In genomic region chr1:170182706-170183105, GRCm38 (mm10) we compare ENCODE assay signal across 27 mouse cellular contexts. TPM values are rescaled to one million over a fixed set of nuclear protein-coding genes. Genes with fewer than 3 reads are reported as not detected.
A peak's percentile ranks its signal among the peaks of the same experiment; 100 is the strongest.
DNase-seq lines count a peak whose midpoint lies in the region; ATAC-seq and TF ChIP-seq lines count a peak whose summit lies in the region.
"Had no signal": no experiment of that assay in that cellular context is flagged by ENCODE, and none has a peak within 500 bp of the region (broad histone marks: within the 10 kb centered on the region; RNA-seq: fewer than 3 reads in every experiment).

No protein-coding gene starts in this region.

- intact Hi-C loops in heart, adult 2 months (cut with DNase I): no loop called here
- intact Hi-C loops in heart, postnatal 36 days (cut with DNase I): no loop called here

- H3K4me3 ChIP-seq in heart, adult 2 months: no peak overlapping the region
- H3K4me3 ChIP-seq in heart, embryonic 11.5 days (ENCODE audit: low read depth, low read length): no peak overlapping the region
- H3K4me3 ChIP-seq in liver, embryonic 12.5 days: no peak overlapping the region
- H3K4me3 ChIP-seq: erythroblast, embryonic 14.5 days; forebrain, embryonic 13.5 days; heart, embryonic 13.5 days; limb, embryonic 15.5 days; midbrain, embryonic 10.5 days had no signal

- no peaks in the 10 kb centered on the region for H3K4me1 ChIP-seq in heart, adult 2 months (ENCODE audit: control insufficient read depth, insufficient read depth, low read length)
- no peaks in the 10 kb centered on the region for H3K4me1 ChIP-seq in heart, embryonic 11.5 days (ENCODE audit: control insufficient read depth, insufficient read depth, low read length)
- peaks cover 1% of the 10 kb centered on the region; the same call in 1 of the 2 replicates for H3K4me1 ChIP-seq in liver, embryonic 12.5 days
- H3K4me1 ChIP-seq: forebrain, embryonic 13.5 days; heart, embryonic 13.5 days; limb, embryonic 15.5 days; midbrain, embryonic 10.5 days had no signal

- TF ChIP-seq CTCF in heart, adult 2 months (IDR thresholded peaks at IDR 0.05): no peak

- DNase-seq in heart, adult 2 months: peak; percentile 57 to 68
- peak; percentile 23 for DNase-seq in 3T3-L1 (ENCODE audit: low read depth, low spot score)
- DNase-seq in gastrocnemius, adult 8-10 months (ENCODE audit: low spot score in 2 of 2): peak; percentile 60 to 69
- DNase-seq in heart, postnatal 36 days: peak; percentile 44
- DNase-seq in spleen, postnatal 14 days (ENCODE audit: low spot score in 2 of 2): no peak
- DNase-seq: adrenal gland, adult 2 months; cerebellum, adult 8-10 months; kidney, adult 18-20 months; kidney, postnatal 10 days; layer of hippocampus, postnatal 36 days; retina, postnatal 1 day; thymus, postnatal 14 days had no signal

- no peak overlapping the region for H3K4me2 ChIP-seq in heart, embryonic 11.5 days
- no peak overlapping the region for H3K4me2 ChIP-seq in liver, embryonic 12.5 days
- H3K4me2 ChIP-seq: forebrain, embryonic 13.5 days; heart, embryonic 13.5 days; limb, embryonic 15.5 days had no signal

- no peaks in the 10 kb centered on the region for H3K79me2 ChIP-seq in heart, adult 2 months (replicated peaks; ENCODE audit: control insufficient read depth, insufficient read depth, low read length)

- peak overlapping the region; percentile 51 for H3K27ac ChIP-seq in heart, adult 2 months
- H3K27ac ChIP-seq in heart, embryonic 11.5 days (ENCODE audit: low read depth, low read length): no peak overlapping the region
- H3K27ac ChIP-seq in liver, embryonic 12.5 days: no peak overlapping the region
- H3K27ac ChIP-seq: forebrain, embryonic 13.5 days; heart, embryonic 13.5 days; limb, embryonic 15.5 days; macrophage; midbrain, embryonic 10.5 days; stomach, postnatal 0 days had no signal

- no peak for TF ChIP-seq POLR2A in heart, adult 2 months (IDR thresholded peaks at IDR 0.05; ENCODE audit: insufficient read depth, low read depth, low read length)

- H3K9ac ChIP-seq in heart, adult 2 months (ENCODE audit: low read depth, low read length): no peak overlapping the region
- H3K9ac ChIP-seq in heart, embryonic 11.5 days (ENCODE audit: low read depth, low read length): no peak overlapping the region
- H3K9ac ChIP-seq in liver, embryonic 12.5 days: no peak overlapping the region
- H3K9ac ChIP-seq: forebrain, embryonic 13.5 days; heart, embryonic 13.5 days; limb, embryonic 15.5 days had no signal

- H3K9me3 ChIP-seq in heart, embryonic 11.5 days (replicated peaks; ENCODE audit: control insufficient read depth, low read length): no peaks in the 10 kb centered on the region
- no peaks in the 10 kb centered on the region for H3K9me3 ChIP-seq in liver, embryonic 12.5 days (replicated peaks)
- H3K9me3 ChIP-seq: forebrain, embryonic 13.5 days; heart, embryonic 13.5 days; limb, embryonic 15.5 days; midbrain, embryonic 10.5 days had no signal

- TF ChIP-seq EP300 in heart, adult 2 months (IDR thresholded peaks at IDR 0.05; ENCODE audit: insufficient read depth, low read depth, low read length): no peak

- no peaks in the 10 kb centered on the region for H3K36me3 ChIP-seq in heart, adult 2 months (ENCODE audit: control insufficient read depth, insufficient read depth, low read length)
- H3K36me3 ChIP-seq in heart, embryonic 11.5 days (ENCODE audit: control insufficient read depth, insufficient read depth, low read length): no peaks in the 10 kb centered on the region
- H3K36me3 ChIP-seq in liver, embryonic 12.5 days: no peaks in the 10 kb centered on the region
- H3K36me3 ChIP-seq: heart, embryonic 13.5 days; limb, embryonic 15.5 days; midbrain, embryonic 10.5 days had no signal

- no peaks in the 10 kb centered on the region for H3K27me3 ChIP-seq in heart, adult 2 months (ENCODE audit: control insufficient read depth, insufficient read depth, low read length)
- no peaks in the 10 kb centered on the region for H3K27me3 ChIP-seq in heart, embryonic 11.5 days (ENCODE audit: control insufficient read depth, insufficient read depth, low read length)
- H3K27me3 ChIP-seq in liver, embryonic 12.5 days (replicated peaks): 0 out of 2 replicates have a peak, but pooled peaks cover 2% of the 10 kb centered on the region
- H3K27me3 ChIP-seq: forebrain, embryonic 13.5 days; heart, embryonic 13.5 days; limb, embryonic 15.5 days had no signal

- ATAC-seq in heart, embryonic 11.5 days (replicated peaks; ENCODE audit: insufficient number of reproducible peaks, low FRiP score, low TSS enrichment): no peak
- no peak for ATAC-seq in liver, embryonic 12.5 days
- ATAC-seq: forebrain, embryonic 13.5 days had no signal

RNA-seq across cellular contexts. Expression of gene Uap1, which starts 7.9 kb away (rescaled TPM):
- total RNA-seq in heart, adult 2 months (2021): 10 to 100 TPM; 51.6 to 55.2 TPM
- 21.6 and 39.9 TPM in 2 replicates for polyA plus RNA-seq in heart, adult 2 months (2012; rRNA removed)
- 58.6 and 67.6 TPM in 2 replicates for polyA plus RNA-seq in heart, embryonic 11.5 days (2014; fragmentation: Nextera tagmentation; extraction: Ambion mirVana)
- 10 to 100 TPM; 41.6 to 64.9 (median 48.9) TPM for total RNA-seq in gastrocnemius, adult 8-10 months (2022)
- total RNA-seq in heart, postnatal 36 days (2021): 10 to 100 TPM; 52.6 to 65.2 TPM
- polyA plus RNA-seq in liver, embryonic 12.5 days (2016; fragmentation: Nextera tagmentation; extraction: Ambion mirVana): 40.3 and 43.1 TPM in 2 replicates

RNA-seq across cellular contexts. Expression of gene Uhmk1, which starts 32.5 kb away (rescaled TPM):
- 10 to 100 TPM; 21.7 to 23.4 TPM for total RNA-seq in heart, adult 2 months (2021)
- 6.5 and 14.9 TPM in 2 replicates for polyA plus RNA-seq in heart, adult 2 months (2012; rRNA removed)
- polyA plus RNA-seq in heart, embryonic 11.5 days (2014; fragmentation: Nextera tagmentation; extraction: Ambion mirVana): 9.3 and 14.3 TPM in 2 replicates
- 10 to 100 TPM; 11.8 to 19.2 (median 13.3) TPM for total RNA-seq in gastrocnemius, adult 8-10 months (2022)
- total RNA-seq in heart, postnatal 36 days (2021): 10 to 100 TPM; 18.1 to 19.2 TPM
- 12.1 and 13.5 TPM in 2 replicates for polyA plus RNA-seq in liver, embryonic 12.5 days (2016; fragmentation: Nextera tagmentation; extraction: Ambion mirVana)

RNA-seq across cellular contexts. Expression of gene Sh2d1b2, which starts 49.8 kb away (rescaled TPM):
- not detected for total RNA-seq in heart, adult 2 months (2021)
- polyA plus RNA-seq in heart, adult 2 months (2012; rRNA removed): not detected in 2 replicates
- not detected in 2 replicates for polyA plus RNA-seq in heart, embryonic 11.5 days (2014; fragmentation: Nextera tagmentation; extraction: Ambion mirVana)
- total RNA-seq in gastrocnemius, adult 8-10 months (2022): not detected
- total RNA-seq in heart, postnatal 36 days (2021): not detected
- polyA plus RNA-seq in liver, embryonic 12.5 days (2016; fragmentation: Nextera tagmentation; extraction: Ambion mirVana): not detected in 2 replicates
- total RNA-seq: adrenal gland, adult 2 months; common myeloid progenitor, adult 5-6 weeks; layer of hippocampus, adult 18-20 months; layer of hippocampus, postnatal 36 days; left cerebral cortex, postnatal 14 days had no signal
- polyA plus RNA-seq: adrenal gland, adult 2 months; embryonic facial prominence, embryonic 11.5 days; erythroblast, embryonic 14.5 days; forebrain, embryonic 13.5 days; heart, embryonic 13.5 days; hindbrain, embryonic 11.5 days; limb, embryonic 15.5 days; liver, embryonic 16.5 days; macrophage; midbrain, embryonic 10.5 days; stomach, postnatal 0 days had no signal

Comparison
In these comparisons a context has a peak if more than half of its experiments do, and no peak if none do; other contexts are left out.
1. DNase-seq: peak in heart, adult 2 months (2 of 2), 3T3-L1 (single experiment), gastrocnemius, adult 8-10 months (2 of 2) and heart, postnatal 36 days (2 of 2); none in spleen, postnatal 14 days (0 of 2).